Mouse (Mus musculus): ENCODE measurements around the gene Them7.

The Them7 gene

GRCm38 (mm10) chr2:105235380-105236115 lies 11.4 kb downstream of the Them7 start:
- DNase-seq (ENCODE audit: low read depth, low spot score), result no peak

DNA sequence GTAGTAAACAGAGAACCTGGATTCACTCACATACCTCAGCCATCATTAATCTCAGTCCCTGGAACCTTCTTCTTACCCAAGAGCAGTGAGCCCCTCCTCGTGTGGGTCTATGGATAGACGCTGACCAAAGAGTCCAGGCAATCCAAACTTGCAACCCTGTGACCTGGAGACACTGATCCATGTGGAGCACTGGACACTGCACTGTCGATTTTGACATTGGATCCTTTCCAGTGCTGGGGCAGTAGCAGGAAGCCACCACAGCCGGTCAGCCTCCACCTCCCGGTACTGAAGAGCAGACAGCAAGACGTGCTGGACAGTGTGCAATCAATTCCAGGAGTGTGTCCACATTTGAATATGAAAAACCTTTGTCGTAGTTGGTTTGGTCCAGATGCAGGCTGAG lies 13.3 kb downstream of the Them7 start:
- DNase-seq (ENCODE audit: low read depth, low spot score), result no peak

- DNase-seq (ENCODE audit: low read depth, low spot score), result no peak
Observed at GRCm38 (mm10) chr2:105237841-105238240, 13.7 kb downstream of the Them7 start.

DNA sequence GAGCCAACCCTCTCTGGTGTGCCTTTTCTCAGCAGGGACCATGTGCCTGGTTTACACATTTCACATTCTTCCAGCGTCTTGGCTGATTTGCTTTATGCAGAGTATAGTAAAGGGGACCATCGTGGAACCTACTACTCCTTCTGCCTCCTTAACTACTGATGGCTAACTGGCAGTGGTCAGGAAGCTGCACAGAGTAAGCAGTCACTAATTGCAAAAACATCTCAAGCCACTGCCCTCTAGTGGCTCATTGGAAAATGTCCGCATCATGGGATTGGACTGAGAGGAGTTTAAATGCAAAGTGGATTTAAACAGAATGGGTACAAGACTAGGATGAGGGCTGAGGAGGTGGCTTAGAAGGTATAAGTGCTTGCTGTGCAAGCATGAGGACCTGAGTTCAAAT lies 14.7 kb downstream of the Them7 start:
- no peak for DNase-seq (ENCODE audit: low read depth, low spot score)

GRCm38 (mm10) chr2:105240631-105241030 lies 16.5 kb downstream of the Them7 start:
- DNase-seq (ENCODE audit: low read depth, low spot score), result no peak

DNA sequence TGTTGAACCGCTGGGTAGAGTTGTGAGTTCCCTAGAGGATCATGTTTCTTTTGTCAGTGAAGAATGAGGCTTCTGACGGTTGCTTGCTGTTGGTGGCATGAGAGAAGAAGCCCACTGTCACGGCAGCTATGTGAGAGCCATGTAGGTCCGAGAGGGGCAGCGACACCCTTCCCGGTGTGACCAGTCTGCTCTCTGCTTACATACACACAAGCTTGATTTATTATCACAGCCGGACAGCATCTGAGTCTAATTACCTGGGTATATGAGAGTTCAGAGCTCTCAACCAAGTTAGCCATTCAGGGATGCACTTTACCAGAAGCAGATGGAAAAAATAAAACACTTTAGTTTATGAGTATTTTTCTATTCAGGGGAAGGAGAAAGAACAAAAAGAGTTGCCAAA lies 18.8 kb downstream of the Them7 start:
- DNase-seq (ENCODE audit: low read depth, low spot score), result no peak

- no peak for DNase-seq (ENCODE audit: low read depth, low spot score)
Observed at GRCm38 (mm10) chr2:105244733-105245132, 20.6 kb downstream of the Them7 start.

DNA sequence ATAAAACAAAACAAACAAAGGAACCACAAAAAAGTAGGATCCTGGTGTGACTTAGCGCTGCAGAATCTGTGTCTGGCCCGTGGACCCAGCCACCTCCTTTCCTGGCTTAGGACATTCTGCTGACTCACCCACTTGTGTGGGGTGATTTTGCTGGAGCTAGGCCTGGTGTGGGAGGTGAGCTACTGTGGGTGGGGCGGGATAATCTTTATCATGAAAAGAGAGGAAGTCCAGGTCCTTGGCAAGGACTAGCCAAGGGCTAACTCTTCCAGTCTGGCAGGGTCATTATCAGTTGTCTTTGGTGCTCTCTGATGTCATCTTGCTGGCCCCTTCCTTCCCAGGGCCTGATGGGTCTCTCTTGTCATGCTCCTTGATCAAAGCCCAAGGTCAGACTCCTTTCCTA lies 27.9 kb downstream of the Them7 start:
- DNase-seq (ENCODE audit: low read depth, low spot score), result no peak

DNA sequence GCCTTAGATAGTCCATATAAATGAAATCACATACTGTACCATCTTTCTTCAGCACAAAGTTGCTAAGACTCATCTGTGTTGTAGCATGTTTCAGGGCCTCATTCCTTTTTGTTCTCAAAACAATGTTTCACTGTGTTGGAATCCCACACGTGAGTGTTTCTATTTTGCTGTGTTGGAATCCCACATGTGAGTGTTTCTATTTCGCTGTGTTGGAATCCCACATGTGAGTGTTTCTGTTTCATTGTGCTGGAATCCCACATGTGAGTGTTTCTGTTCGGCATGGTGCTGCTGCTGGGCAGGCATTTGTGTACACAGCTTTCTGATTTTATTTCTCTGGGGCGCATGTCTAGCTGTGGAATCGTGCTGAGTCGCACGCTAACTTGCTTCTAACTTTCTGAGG lies 28.7 kb downstream of the Them7 start:
- DNase-seq (ENCODE audit: low read depth, low spot score), result no peak

GRCm38 (mm10) chr2:105255457-105255856 lies 31.3 kb downstream of the Them7 start:
- no peak for DNase-seq (ENCODE audit: low read depth, low spot score)

DNA sequence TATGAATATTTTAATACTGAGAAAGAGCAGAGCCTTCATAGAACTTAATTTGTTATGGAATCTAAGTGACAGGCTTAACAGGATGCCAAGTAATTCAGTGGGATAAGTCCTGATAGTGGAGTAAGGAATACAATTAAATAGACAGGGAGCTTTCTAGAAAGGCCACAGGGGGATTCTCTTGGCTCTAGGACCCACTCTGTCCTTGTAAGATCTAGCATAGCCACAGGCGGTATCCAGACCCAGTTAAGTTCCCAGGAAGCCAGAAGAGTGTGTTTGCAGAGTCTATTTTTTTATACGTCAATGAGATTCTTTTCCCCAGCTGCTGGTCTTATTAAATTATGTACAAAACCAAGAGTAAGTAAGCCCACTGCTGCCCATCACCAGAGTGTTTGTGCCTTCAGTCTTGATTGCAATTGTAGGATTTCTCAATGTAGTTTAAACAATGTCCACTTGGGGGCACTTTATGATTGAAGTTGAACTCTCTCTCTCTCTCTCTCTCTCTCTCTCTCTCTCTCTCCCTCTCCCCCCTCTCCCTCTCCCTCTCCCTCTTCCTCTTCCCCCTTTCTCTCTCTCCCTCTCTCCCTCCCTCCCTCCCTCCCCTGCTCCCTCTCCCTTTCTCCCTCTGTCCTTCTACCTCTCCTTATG lies 32.4 kb downstream of the Them7 start:
- no peak for DNase-seq (ENCODE audit: low read depth, low spot score)

GRCm38 (mm10) chr2:105257376-105257775 lies 33.3 kb downstream of the Them7 start:
- DNase-seq (ENCODE audit: low read depth, low spot score), result no peak

GRCm38 (mm10) chr2:105261335-105261734 lies 37.2 kb downstream of the Them7 start:
- no peak for DNase-seq (ENCODE audit: low read depth, low spot score)

DNA sequence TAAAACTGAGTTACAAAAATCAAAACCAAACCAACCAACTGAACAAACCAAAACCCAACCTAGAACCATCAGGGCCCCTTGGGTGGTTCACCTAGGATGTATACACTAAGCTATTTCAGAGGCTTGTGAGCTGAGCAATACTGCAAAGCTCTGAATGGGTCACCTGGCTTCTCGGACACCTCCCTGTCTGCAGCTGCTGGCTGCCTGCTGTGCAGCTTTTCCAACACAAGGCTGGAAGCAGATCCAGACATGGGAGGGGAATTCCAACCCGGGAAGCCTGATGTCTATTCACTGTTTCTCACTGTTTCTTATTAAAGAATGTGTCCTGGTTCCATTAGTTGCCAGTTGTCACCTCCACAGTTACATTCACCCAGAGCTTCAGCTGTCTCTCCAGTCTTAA lies 39.1 kb downstream of the Them7 start:
- DNase-seq (ENCODE audit: low read depth, low spot score), result no peak

- DNase-seq (ENCODE audit: low read depth, low spot score), result no peak
Observed at GRCm38 (mm10) chr2:105282407-105283077, 58.4 kb downstream of the Them7 start.

DNA sequence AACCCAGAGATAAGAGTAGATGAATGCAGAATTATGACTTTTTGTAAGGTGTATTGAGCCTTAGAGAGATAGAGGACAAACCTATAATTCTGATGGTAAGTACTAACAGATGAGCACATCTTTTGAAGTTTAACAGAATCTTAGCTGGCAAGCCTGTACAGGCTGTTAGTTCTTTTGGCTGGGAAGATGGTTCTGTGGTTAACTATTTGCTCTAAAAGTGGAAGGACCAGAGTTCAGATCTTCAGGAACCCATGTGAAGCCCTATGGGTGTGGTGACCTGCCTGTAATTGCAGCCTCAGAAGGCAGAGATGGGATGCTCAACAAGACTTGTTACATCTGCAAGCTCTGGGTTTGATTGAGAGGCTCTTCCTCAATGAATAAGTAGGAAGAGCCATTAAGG lies 59.7 kb downstream of the Them7 start:
- DNase-seq (ENCODE audit: low read depth, low spot score), result no peak

DNA sequence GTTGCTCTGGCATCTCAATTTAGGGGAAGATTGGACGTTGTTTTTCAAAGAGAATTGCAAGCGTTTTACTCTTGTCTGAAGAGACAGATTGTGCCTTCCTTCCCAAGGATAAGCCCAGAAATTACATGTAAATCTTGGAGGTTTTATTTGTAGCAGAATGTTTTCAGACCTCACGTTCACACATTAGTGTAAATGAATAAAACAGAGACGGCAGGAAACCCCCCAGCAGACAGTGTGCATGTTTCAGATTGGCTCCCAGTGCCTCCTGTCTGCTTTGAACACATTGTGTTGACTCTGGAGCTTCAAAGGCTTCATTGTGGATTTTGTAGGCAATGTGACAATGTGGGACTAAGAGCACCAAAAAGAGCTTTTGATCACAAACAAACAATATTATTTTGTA lies 60.7 kb downstream of the Them7 start:
- DNase-seq (ENCODE audit: low read depth, low spot score), result no peak

GRCm38 (mm10) chr2:105295823-105296222 lies 71.7 kb downstream of the Them7 start:
- DNase-seq (ENCODE audit: low read depth, low spot score), result no peak

DNA sequence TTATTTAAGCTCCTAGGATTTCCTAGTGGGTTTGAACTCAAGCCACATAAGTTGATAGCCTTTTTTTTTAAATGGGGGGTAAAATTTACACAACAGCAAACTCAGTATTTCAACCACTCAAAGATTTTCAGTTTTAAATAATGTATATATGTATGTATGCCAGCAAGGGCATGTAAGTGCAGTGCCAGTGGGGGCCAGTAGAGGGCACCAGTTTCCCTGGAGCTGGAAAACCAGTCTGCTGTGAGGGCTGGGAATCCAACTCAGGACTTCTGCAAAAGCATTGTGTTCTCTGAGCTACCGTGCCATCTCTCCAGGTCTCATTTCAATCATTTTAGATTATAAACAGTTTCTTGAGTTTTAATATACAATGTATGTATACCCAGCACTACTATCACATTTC lies 74.8 kb downstream of the Them7 start:
- DNase-seq (ENCODE audit: low read depth, low spot score), result no peak

DNA sequence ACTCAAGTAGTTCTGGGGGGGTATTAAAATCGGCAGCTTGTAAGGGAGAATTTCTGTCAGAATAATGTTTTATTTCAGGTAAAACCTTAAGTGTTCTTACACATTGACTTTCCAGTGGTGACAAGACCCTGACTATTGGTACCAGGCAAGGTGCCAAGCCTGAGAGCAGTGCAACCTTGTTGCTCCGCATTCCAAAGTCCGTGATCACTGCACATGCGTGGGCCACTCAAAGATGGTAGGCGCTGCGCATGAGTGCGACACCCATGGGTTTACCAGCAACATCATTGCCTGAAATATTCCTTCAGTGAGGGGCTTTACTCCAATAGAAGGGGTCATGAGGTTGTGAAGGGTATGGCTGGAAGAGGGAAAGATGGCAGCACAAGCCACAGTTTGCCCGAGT lies 77.0 kb downstream of the Them7 start:
- DNase-seq (ENCODE audit: low read depth, low spot score), result no peak

- DNase-seq (ENCODE audit: low read depth, low spot score), result no peak
Observed at GRCm38 (mm10) chr2:105301531-105301930, 77.4 kb downstream of the Them7 start.

DNA sequence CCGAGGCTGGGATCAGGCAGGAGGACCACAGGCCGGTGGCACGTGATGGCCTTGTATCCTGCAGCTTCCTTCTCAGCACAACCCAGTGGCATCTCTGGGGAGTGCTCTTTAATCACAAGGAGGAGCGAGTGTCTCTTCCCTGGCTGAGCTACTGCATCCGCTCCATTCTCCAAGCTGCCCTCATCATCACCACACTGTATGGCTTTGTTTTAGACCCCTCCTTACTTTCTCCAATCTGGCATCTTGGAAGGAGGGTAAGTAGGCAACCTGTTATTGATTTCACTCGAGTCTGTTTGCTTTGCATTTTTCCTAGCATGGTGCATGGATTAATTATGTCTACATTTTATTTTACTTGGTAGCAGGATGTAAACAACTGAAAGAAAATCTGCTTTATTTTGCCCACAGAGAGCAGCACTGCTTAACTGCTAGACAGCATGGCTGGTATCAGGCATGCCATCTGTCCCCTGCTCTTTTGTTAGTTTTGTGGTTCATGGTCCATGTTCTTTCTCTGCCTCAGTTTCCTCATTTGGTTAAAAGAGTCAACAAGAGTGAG lies 79.9 kb downstream of the Them7 start:
- no peak for DNase-seq (ENCODE audit: low read depth, low spot score)

GRCm38 (mm10) chr2:105305876-105306275 lies 81.8 kb downstream of the Them7 start:
- no peak for DNase-seq (ENCODE audit: low read depth, low spot score)

Data from retina, adult 2 months (tissue).